Mouse (Mus musculus) liver, adult 2 months (tissue): ENCODE data around the gene Tm9sf1.

ENCODE experiments used
- CTCF ChIP-seq: fragments of 200-500 bp; IDR thresholded peaks from 2 replicates; pipeline ENCODE4 v1.5.1; 2011; ENCODE audit warnings: low read depth, low read length, control low read depth
- POLR2A ChIP-seq: fragments of 200-500 bp; IDR thresholded peaks from 2 replicates; pipeline ENCODE4 v1.6.1; 2011; ENCODE audit warnings: low read length, control low read depth; ENCODE audit not compliant: insufficient read depth; ENCODE audit errors: extremely low read depth

DNA sequence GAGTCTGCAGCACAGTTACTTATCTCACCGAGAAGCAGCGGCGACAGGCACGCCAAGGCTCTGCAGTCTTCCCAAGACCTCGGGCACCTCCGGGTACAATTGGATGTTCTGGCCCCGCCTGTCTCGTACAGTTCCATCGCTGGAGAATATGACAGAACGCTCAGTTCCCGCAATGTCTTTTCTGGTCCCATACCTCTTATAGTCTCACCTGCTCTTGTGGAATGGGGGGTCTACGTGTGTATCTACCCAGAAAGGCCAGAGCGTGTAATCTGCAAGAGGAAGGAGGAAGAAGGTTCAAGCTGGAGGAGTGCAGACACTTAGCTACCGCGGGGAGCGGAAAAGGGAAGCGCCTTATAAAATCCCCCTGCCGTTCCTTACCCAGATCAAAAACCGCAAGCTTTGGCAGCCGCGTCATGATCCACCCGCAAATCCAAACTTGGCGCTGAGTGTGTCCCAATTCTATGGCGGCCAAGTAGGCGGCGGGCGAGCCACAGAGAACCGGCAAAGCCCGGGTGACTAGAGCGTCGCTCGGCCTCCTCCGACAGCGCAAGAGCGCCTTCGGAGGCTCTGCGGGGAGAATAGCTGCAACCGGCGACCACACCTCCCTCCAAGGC is 16.5 kb upstream of the Tm9sf1 start, which contains the start of gene Mdp1:
- TF ChIP-seq CTCF: peak; percentile 74
- no peak for TF ChIP-seq POLR2A
